Mouse (Mus musculus) limb, embryonic 14.5 days (tissue): ENCODE data around the gene Arl14ep. TPM values are rescaled to one million over a fixed set of nuclear protein-coding genes. Genes with fewer than 3 reads are reported as not detected.
"Not testable (repeated sequence)": the region's sequence is repeated elsewhere in the genome, so short reads cannot be mapped to it uniquely, and the experiment has no call there.

Source experiments
- ATAC-seq: fragments of 200-750 bp; cut with Nextera tagmentation; 2 replicates; pipeline ENCODE4 v1.8.0; 2017; ENCODE audit warnings: low read depth, moderate number of reproducible peaks, moderate TSS enrichment; ENCODE audit not compliant: low FRiP score
- DNase-seq: peaks from one replicate; pipeline ENCODE4 v3.0.0-alpha.2; 2015; ENCODE audit warnings: low spot score
- H3K27ac ChIP-seq: fragments of 300-500 bp; sonication (generic); replicated peaks from 2 replicates; pipeline ENCODE4 v1.5.1; 2014; ENCODE audit warnings: low read depth, mild to moderate bottlenecking, low read length, moderate library complexity, mixed read lengths
- H3K27me3 ChIP-seq: fragments of 300-500 bp; sonication (generic); 2 replicates; pipeline ENCODE4 v1.6.1; 2014; ENCODE audit warnings: low read length, mixed read lengths; ENCODE audit not compliant: control insufficient read depth, insufficient read depth
- H3K36me3 ChIP-seq: fragments of 300-500 bp; sonication (generic); 2 replicates; pipeline ENCODE4 v1.6.1; 2014; ENCODE audit warnings: mild to moderate bottlenecking, low read length, moderate library complexity, mixed read lengths; ENCODE audit not compliant: control insufficient read depth, insufficient read depth
- H3K4me1 ChIP-seq: fragments of 300-500 bp; sonication (generic); 2 replicates; pipeline ENCODE4 v1.6.1; 2014; ENCODE audit warnings: antibody characterized with exemption, low read length, mixed read lengths; ENCODE audit not compliant: control insufficient read depth, insufficient read depth
- H3K4me2 ChIP-seq: fragments of 300-500 bp; sonication (generic); replicated peaks from 2 replicates; pipeline ENCODE4 v1.6.1; 2014; ENCODE audit warnings: low read depth, mild to moderate bottlenecking, low read length, moderate library complexity; ENCODE audit not compliant: severe bottlenecking
- H3K4me3 ChIP-seq: fragments of 300-500 bp; sonication (generic); replicated peaks from 2 replicates; pipeline ENCODE4 v1.5.1; 2014; ENCODE audit warnings: low read length
- H3K9ac ChIP-seq: fragments of 300-500 bp; sonication (generic); 2 replicates; pipeline ENCODE4 v1.6.1; 2014; ENCODE audit warnings: mild to moderate bottlenecking, low read depth, low read length, moderate library complexity; ENCODE audit not compliant: severe bottlenecking
- H3K9me3 ChIP-seq: fragments of 300-500 bp; sonication (generic); 2 replicates; pipeline ENCODE4 v1.6.1; 2016; ENCODE audit warnings: low read length; ENCODE audit not compliant: control insufficient read depth
- POLR2A ChIP-seq: fragments of 200-500 bp; IDR thresholded peaks from 2 replicates; pipeline ENCODE4 v1.8.0; 2012; ENCODE audit warnings: inconsistent platforms, mild to moderate bottlenecking, moderate library complexity, borderline replicate concordance; ENCODE audit not compliant: insufficient read depth, insufficient read length; ENCODE audit errors: extremely low read depth
- WGBS: fragments of 180-500 bp; shearing (Covaris S2); extraction: QIAGEN DNeasy Blood & Tissue Kit; methylation state at CpG from one replicate; pipeline ENCODE4 v1.1.7; 2014; 5-methylcytosine and 5-hydroxymethylcytosine counted together
- polyA plus RNA-seq, 2 experiments: library from polyadenylated mRNA; depleted of rRNA in 1 of 2; stranded (reverse) in 1 of 2; unstranded in 1 of 2; fragments of >200 nt; fragmentation: Nextera tagmentation in 1 of 2; extraction: Ambion mirVana in 1 of 2; gene quantifications; 2 replicates each; pipeline versions ENCODE4 v1.2.1 to v1.2.3; 2012 to 2014

The Arl14ep gene
- polyA plus RNA-seq, 2 experiments: 35.8 to 50.8 TPM

- no peak overlapping the region for H3K27ac ChIP-seq
- H3K27me3 ChIP-seq: no peaks in the 10 kb centered on the region
- H3K4me2 ChIP-seq: no peak overlapping the region
- no peak overlapping the region for H3K4me3 ChIP-seq
- no peaks in the 10 kb centered on the region for H3K4me1 ChIP-seq
- H3K9ac ChIP-seq: no peak overlapping the region
- no peak for DNase-seq
- ATAC-seq: no peak
- H3K36me3 ChIP-seq: no peaks in the 10 kb centered on the region
- WGBS: 76% methylated on average over 6 of the region's 6 CpGs
- no peaks in the 10 kb centered on the region for H3K9me3 ChIP-seq
- TF ChIP-seq POLR2A: no peak
Measured at GRCm38 (mm10) chr2:107010160-107010559, 35.9 kb upstream of the Arl14ep start.

- no peaks in the 10 kb centered on the region for H3K27me3 ChIP-seq
- H3K36me3 ChIP-seq: no peaks in the 10 kb centered on the region
- no peak overlapping the region for H3K4me2 ChIP-seq
- DNase-seq (no peak), ATAC-seq (no peak)
- H3K9ac ChIP-seq: no peak overlapping the region
- H3K4me3 ChIP-seq: no peak overlapping the region
- H3K9me3 ChIP-seq: no peaks in the 10 kb centered on the region; the same call in 1 of the 2 replicates
- no peaks in the 10 kb centered on the region for H3K4me1 ChIP-seq
- H3K27ac ChIP-seq: no peak overlapping the region
- TF ChIP-seq POLR2A: no peak
- 77% methylated on average over 3 of the region's 3 CpGs for WGBS
Measured at GRCm38 (mm10) chr2:107006378-107006777, 32.2 kb upstream of the Arl14ep start.

- not testable (repeated sequence) for DNase-seq, H3K4me3 ChIP-seq, H3K9me3 ChIP-seq, H3K27ac ChIP-seq, H3K36me3 ChIP-seq, H3K4me2 ChIP-seq, ATAC-seq, H3K27me3 ChIP-seq, H3K9ac ChIP-seq, H3K4me1 ChIP-seq
- 77% methylated on average over 4 of the region's 4 CpGs for WGBS
Measured at GRCm38 (mm10) chr2:107005876-107006275, 31.7 kb upstream of the Arl14ep start.

GRCm38 (mm10) chr2:106991261-106991660 is 17.0 kb upstream of the Arl14ep start:
- no peaks in the 10 kb centered on the region for H3K36me3 ChIP-seq
- H3K4me3 ChIP-seq: no peak overlapping the region
- TF ChIP-seq POLR2A: no peak
- H3K27me3 ChIP-seq: no peaks in the 10 kb centered on the region
- ATAC-seq (no peak), DNase-seq (no peak)
- no peaks in the 10 kb centered on the region for H3K9me3 ChIP-seq
- H3K27ac ChIP-seq: no peak overlapping the region
- no peaks in the 10 kb centered on the region for H3K4me1 ChIP-seq
- 95% methylated on average over 1 of the region's 1 CpGs for WGBS
- H3K9ac ChIP-seq: no peak overlapping the region
- no peak overlapping the region for H3K4me2 ChIP-seq

GRCm38 (mm10) chr2:106984945-106985344 is 10.7 kb upstream of the Arl14ep start:
- no peak overlapping the region for H3K9ac ChIP-seq
- H3K36me3 ChIP-seq: no peaks in the 10 kb centered on the region
- WGBS: 95% methylated on average over 2 of the region's 2 CpGs
- no peak overlapping the region for H3K27ac ChIP-seq
- no peak for TF ChIP-seq POLR2A
- ATAC-seq: no peak
- H3K4me3 ChIP-seq: no peak overlapping the region
- no peak for DNase-seq
- H3K9me3 ChIP-seq: no peaks in the 10 kb centered on the region
- no peak overlapping the region for H3K4me2 ChIP-seq
- H3K4me1 ChIP-seq: no peaks in the 10 kb centered on the region
- H3K27me3 ChIP-seq: no peaks in the 10 kb centered on the region

GRCm38 (mm10) chr2:106982503-106982902 is 8.3 kb upstream of the Arl14ep start:
- ATAC-seq (no peak), DNase-seq (peak; percentile 52)
- Histone ChIP-seq H3K36me3 (no peaks in the 10 kb centered on the region), H3K9me3 (no peaks in the 10 kb centered on the region), H3K4me1 (no peaks in the 10 kb centered on the region), H3K4me3 (no peak overlapping the region), H3K27ac (no peak overlapping the region), H3K27me3 (no peaks in the 10 kb centered on the region), H3K9ac (no peak overlapping the region), H3K4me2 (no peak overlapping the region)
- WGBS: 47% methylated on average over 6 of the region's 6 CpGs
- TF ChIP-seq POLR2A: no peak
